Mouse (Mus musculus) spleen, postnatal 4 days (tissue): ENCODE data around the gene Ubn2.
"Not testable (repeated sequence)": the region's sequence is repeated elsewhere in the genome, so short reads cannot be mapped to it uniquely, and the experiment has no call there.

Experiments
- DNase-seq, 2 experiments: peaks; one replicate each; pipeline ENCODE4 v3.0.0; 2022; ENCODE audit warnings: low spot score in 2 of 2

The Ubn2 gene

GRCm38 (mm10) chr6:38533428-38534405, 100.0 kb downstream of the Ubn2 start, which contains the start of gene Fmc1:
Gene Fmc1, plus strand, starts transcription at chr6:38533502.
- DNase-seq, result peak; percentile 95 to 97

GRCm38 (mm10) chr6:38534640-38535365, 101.1 kb downstream of the Ubn2 start:
- peak; percentile 100 for DNase-seq

- no peak for DNase-seq
Observed at GRCm38 (mm10) chr6:38535366-38535690, 101.6 kb downstream of the Ubn2 start.

GRCm38 (mm10) chr6:38535788-38536187, 102.0 kb downstream of the Ubn2 start:
- no peak for DNase-seq

GRCm38 (mm10) chr6:38544141-38544540, 110.4 kb downstream of the Ubn2 start:
- DNase-seq, result not testable (repeated sequence)

GRCm38 (mm10) chr6:38547005-38547404, 113.3 kb downstream of the Ubn2 start:
- not testable (repeated sequence) for DNase-seq

- DNase-seq, result no peak
Observed at GRCm38 (mm10) chr6:38547707-38548106, 114.0 kb downstream of the Ubn2 start.

- DNase-seq, result not testable (repeated sequence)
Observed at GRCm38 (mm10) chr6:38548595-38548994, 114.8 kb downstream of the Ubn2 start.

- DNase-seq, result not testable (repeated sequence)
Observed at GRCm38 (mm10) chr6:38549840-38550239, 116.1 kb downstream of the Ubn2 start.

- DNase-seq, result peak; percentile 74 to 87
Observed at GRCm38 (mm10) chr6:38550250-38551061, 116.7 kb downstream of the Ubn2 start.

- peak; percentile 96 for DNase-seq
Observed at GRCm38 (mm10) chr6:38551062-38551988, 117.6 kb downstream of the Ubn2 start, which contains the start of gene Luc7l2. Gene Luc7l2, plus strand, starts transcription at chr6:38551334.

- DNase-seq, result peak; percentile 98
Observed at GRCm38 (mm10) chr6:38551989-38552635, 118.4 kb downstream of the Ubn2 start.

- DNase-seq, result no peak
Observed at GRCm38 (mm10) chr6:38552636-38553000, 118.9 kb downstream of the Ubn2 start.
